Mouse (Mus musculus): ENCODE measurements at regions not wholly inside any gene's neighbourhood (a gene's known extent, or its start where the extent isn't known, plus 50 kb on each side); places are given as distances from the start of the nearest gene placed in this dataset.

GRCm38 (mm10) chr17:62295412-62295811, 585.7 kb downstream of the Efna5 start:
- TF ChIP-seq CTCF (IDR thresholded peaks at IDR 0.05) (no peak), POLR2A (IDR thresholded peaks at IDR 0.05; ENCODE audit: insufficient read depth, low read depth, low read length) (no peak), EP300 (IDR thresholded peaks at IDR 0.05; ENCODE audit: insufficient read depth, low read depth, low read length) (no peak)

Data from heart, adult 2 months (tissue).